Mouse (Mus musculus) thymus, adult 2 months (tissue): ENCODE data around the gene Add2. TPM values are rescaled to one million over a fixed set of nuclear protein-coding genes. Genes with fewer than 3 reads are reported as not detected.

ENCODE experiments used
- DNase-seq: peaks from one replicate; pipeline ENCODE4 v3.0.0; 2021
- H3K27ac ChIP-seq: fragments of 200-500 bp; 2 replicates; pipeline ENCODE4 v1.5.1; 2012; ENCODE audit warnings: low read length, control low read depth; ENCODE audit not compliant: control insufficient read depth, insufficient read depth
- H3K27me3 ChIP-seq: fragments of 200-500 bp; 2 replicates; pipeline ENCODE4 v1.6.1; 2012; ENCODE audit warnings: mild to moderate bottlenecking, low read length, moderate library complexity, mixed read lengths; ENCODE audit not compliant: control insufficient read depth, insufficient read depth
- H3K36me3 ChIP-seq: fragments of 200-500 bp; 2 replicates; pipeline ENCODE4 v1.6.1; 2012; ENCODE audit warnings: mild to moderate bottlenecking, low read length, moderate library complexity; ENCODE audit not compliant: control insufficient read depth, insufficient read depth
- H3K4me1 ChIP-seq: fragments of 200-500 bp; replicated peaks from 2 replicates; pipeline ENCODE4 v1.6.1; 2012; ENCODE audit warnings: low read length; ENCODE audit not compliant: control insufficient read depth, insufficient read depth
- H3K4me3 ChIP-seq: fragments of 200-500 bp; 2 replicates; pipeline ENCODE4 v1.5.1; 2012; ENCODE audit warnings: mild to moderate bottlenecking, low read length, control low read depth, moderate library complexity; ENCODE audit not compliant: control insufficient read depth, insufficient read depth
- CTCF ChIP-seq: fragments of 200-500 bp; IDR thresholded peaks from 2 replicates; pipeline ENCODE4 v1.5.1; 2012; ENCODE audit warnings: mild to moderate bottlenecking, control low read depth, low read length, moderate library complexity, borderline replicate concordance; ENCODE audit not compliant: control insufficient read depth, poor library complexity, insufficient read depth; ENCODE audit errors: extremely low read depth
- POLR2A ChIP-seq: fragments of 200-500 bp; IDR thresholded peaks from 2 replicates; pipeline ENCODE4 v1.6.1; 2012; ENCODE audit warnings: mild to moderate bottlenecking, low read length, control low read depth, moderate library complexity; ENCODE audit not compliant: control insufficient read depth, poor library complexity, insufficient read depth; ENCODE audit errors: extremely low read depth
- WGBS: fragments of 180-500 bp; shearing (Covaris S2); methylation state at CpG from one replicate; pipeline ENCODE4 v1.1.7; 2018; 5-methylcytosine and 5-hydroxymethylcytosine counted together
- polyA plus RNA-seq: library from polyadenylated mRNA; depleted of rRNA; stranded (reverse); fragments of >200 nt; gene quantifications from 2 replicates; pipeline ENCODE4 v1.2.3, GENCODE M21; 2012

The Add2 gene
- polyA plus RNA-seq, 1 experiment: 0.31 TPM

DNA sequence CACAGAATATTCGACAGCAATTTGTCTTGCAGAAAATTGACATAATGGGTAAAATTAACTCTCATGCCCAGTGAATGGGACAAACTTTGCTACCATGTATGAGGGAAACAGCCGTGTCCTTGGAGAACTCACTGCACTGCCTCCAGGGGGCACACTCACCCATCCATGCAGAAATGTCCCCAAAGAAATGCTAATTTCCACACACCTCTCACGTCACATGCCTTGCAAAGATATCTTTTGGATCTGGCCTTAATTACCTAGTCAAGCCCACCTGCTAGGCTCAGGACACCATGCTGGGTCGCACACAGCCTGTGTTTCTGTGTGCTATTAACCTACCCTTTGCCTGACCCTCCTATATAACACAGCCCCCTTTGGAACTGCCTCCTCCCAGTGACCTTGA is 100.0 kb downstream of the Add2 start:
- Histone ChIP-seq H3K4me3 (no peak overlapping the region), H3K4me1 (no peaks in the 10 kb centered on the region), H3K36me3 (no peaks in the 10 kb centered on the region), H3K27ac (no peak overlapping the region), H3K27me3 (no peaks in the 10 kb centered on the region)
- TF ChIP-seq CTCF (no peak), POLR2A (no peak)
- peak; percentile 33 for DNase-seq
- WGBS: 55% methylated on average over 4 of the region's 4 CpGs

DNA sequence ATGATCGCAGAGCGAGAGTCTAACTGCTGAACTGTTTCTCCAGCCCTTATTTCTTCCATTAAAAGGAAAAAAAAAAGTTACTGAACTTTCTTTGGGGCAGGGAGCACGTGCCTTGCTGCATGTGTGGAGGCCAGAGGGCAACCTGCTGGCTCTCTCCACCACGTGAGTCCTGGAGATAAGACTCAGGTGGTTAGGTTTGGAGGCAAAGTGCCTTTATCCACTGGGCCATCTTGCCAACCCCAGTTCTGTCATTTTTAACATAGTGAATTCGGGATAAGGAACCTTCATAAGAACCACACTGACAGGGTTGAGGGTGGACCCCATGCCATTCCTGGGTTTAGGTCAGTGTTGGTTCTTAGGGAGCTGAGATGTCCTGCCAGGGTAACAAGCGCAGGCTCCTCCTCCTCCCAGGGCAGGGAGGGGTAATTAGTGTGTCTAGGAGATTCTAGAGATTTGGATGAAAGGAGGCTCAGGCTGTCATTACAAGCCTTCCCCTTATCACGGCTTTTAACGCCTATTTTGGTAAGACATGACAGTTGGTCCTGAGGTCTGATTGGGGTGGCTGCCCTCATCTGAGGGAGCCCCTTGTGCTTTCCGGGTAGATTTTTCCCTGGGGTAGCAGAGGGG is 101.5 kb downstream of the Add2 start:
- no peak for DNase-seq
- no peak for TF ChIP-seq POLR2A
- TF ChIP-seq CTCF: no peak

DNA sequence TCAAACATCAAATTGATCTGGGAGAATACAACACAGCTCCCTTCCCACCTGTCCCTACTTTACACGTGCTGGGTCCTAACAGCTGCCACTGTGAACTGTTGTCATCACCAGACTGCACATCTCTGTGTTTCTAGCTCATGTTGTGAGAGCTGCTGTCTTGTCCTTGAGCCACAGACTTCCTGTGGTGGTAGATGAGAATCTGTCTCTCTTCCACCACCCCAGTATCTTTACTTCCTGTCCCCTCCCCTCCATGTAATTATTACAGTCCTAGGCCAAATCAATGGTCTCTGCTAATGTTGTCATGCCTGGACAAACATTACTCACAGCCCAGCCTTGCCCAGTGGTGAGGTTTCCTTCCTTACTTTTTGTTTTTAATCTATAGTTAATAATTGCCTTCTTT is 105.4 kb downstream of the Add2 start:
- H3K4me3 ChIP-seq: no peak overlapping the region
- H3K27me3 ChIP-seq: no peaks in the 10 kb centered on the region
- 6% methylated on average over 1 of the region's 1 CpGs for WGBS
- H3K36me3 ChIP-seq: no peaks in the 10 kb centered on the region
- H3K27ac ChIP-seq: no peak overlapping the region
- no peak for TF ChIP-seq CTCF
- TF ChIP-seq POLR2A: no peak
- no peak for DNase-seq
- H3K4me1 ChIP-seq: no peaks in the 10 kb centered on the region

More for the DNA sequence above, 101.5 kb downstream of the Add2 start:
- Histone ChIP-seq H3K4me3 (no peak overlapping the region), H3K27me3 (no peaks in the 10 kb centered on the region), H3K27ac (no peak overlapping the region), H3K4me1 (no peaks in the 10 kb centered on the region), H3K36me3 (no peaks in the 10 kb centered on the region)
- 70% methylated on average over 9 of the region's 9 CpGs for WGBS

DNA sequence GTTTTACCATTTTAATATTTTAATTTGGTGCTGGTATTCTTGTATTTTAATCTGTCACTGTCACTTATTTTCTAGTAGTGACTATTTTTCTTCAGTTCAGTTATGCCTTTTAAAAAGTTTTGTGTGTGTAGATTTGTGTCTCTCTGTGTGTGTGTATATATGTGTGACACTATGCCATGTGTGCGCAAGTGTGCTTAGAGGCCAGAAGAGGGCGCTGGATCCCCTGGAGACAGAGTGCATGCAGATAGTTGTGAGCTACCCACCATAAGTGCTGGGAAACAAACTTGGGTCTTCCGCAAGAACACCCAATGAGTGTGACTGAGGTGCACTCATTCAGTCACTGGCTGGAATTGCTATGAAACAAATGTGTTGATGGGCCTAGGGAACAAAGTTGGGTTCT is 107.7 kb downstream of the Add2 start:
- no peaks in the 10 kb centered on the region for H3K36me3 ChIP-seq
- H3K27ac ChIP-seq: no peak overlapping the region
- TF ChIP-seq POLR2A (no peak), CTCF (no peak)
- DNase-seq: no peak
- no peaks in the 10 kb centered on the region for H3K27me3 ChIP-seq
- H3K4me3 ChIP-seq: no peak overlapping the region
- 93% methylated on average over 3 of the region's 3 CpGs for WGBS
- no peaks in the 10 kb centered on the region for H3K4me1 ChIP-seq

- no peak overlapping the region for H3K27ac ChIP-seq
- H3K4me1 ChIP-seq: no peaks in the 10 kb centered on the region
- TF ChIP-seq POLR2A (no peak), CTCF (no peak)
- no peaks in the 10 kb centered on the region for H3K36me3 ChIP-seq
- no peak for DNase-seq
- 78% methylated on average over 6 of the region's 6 CpGs for WGBS
- H3K27me3 ChIP-seq: no peaks in the 10 kb centered on the region
- H3K4me3 ChIP-seq: no peak overlapping the region
Observed at GRCm38 (mm10) chr6:86141284-86141683, 112.8 kb downstream of the Add2 start.

DNA sequence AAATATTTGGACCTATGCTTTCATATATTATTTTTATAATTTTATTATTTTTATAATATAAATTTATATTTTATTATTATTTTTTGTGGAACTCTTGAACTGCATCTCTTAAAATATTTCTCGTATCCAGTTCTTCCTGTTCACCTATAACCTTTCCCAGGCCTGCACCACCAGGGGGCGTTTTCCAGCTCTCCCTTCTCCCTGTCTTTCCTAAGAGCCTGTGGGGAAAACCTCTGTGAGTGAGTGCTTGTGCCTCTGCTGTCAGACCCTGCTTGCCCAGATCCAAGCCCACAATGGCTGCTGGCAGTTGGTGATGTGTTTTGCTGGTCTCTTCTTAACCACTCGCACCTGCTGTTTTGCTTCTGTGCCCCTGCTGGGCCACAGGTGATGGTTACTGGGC is 113.3 kb downstream of the Add2 start:
- H3K27me3 ChIP-seq: no peaks in the 10 kb centered on the region
- 7% methylated on average over 3 of the region's 3 CpGs for WGBS
- H3K27ac ChIP-seq: no peak overlapping the region
- no peak overlapping the region for H3K4me3 ChIP-seq
- no peaks in the 10 kb centered on the region for H3K36me3 ChIP-seq
- peak; percentile 72; the same call in 1 of the 2 replicates for TF ChIP-seq CTCF
- no peak for TF ChIP-seq POLR2A
- peak; percentile 59 for DNase-seq
- H3K4me1 ChIP-seq: no peaks in the 10 kb centered on the region

DNA sequence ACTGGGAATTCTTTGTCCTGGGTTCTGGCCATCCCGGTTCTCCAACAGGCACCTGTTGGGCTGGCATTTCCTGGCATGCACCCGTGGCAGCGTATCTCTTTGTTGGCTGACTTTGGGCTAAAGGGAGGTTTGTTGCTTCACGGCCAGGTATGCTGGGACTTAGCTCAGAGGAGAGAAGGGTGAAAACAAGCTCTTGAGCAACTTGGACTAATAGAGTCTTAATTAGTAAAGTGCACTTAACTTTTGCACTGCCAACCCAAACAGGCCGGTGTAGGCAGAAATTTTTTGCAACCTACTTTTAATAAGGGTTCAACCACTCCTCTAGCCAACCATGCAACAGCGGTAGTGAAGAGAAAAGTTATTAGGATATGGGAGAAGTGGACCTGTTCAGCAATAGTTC is 116.5 kb downstream of the Add2 start:
- TF ChIP-seq POLR2A (no peak), CTCF (no peak)
- no peaks in the 10 kb centered on the region for H3K36me3 ChIP-seq
- no peak for DNase-seq
- H3K27me3 ChIP-seq: no peaks in the 10 kb centered on the region
- no peaks in the 10 kb centered on the region for H3K4me1 ChIP-seq
- H3K27ac ChIP-seq: no peak overlapping the region
- WGBS: 98% methylated on average over 6 of the region's 6 CpGs
- H3K4me3 ChIP-seq: no peak overlapping the region
